Mouse (Mus musculus) ovary, postnatal 36 days (tissue): Measurements from ENCODE around the gene Eri2.
A peak's percentile ranks its signal among the peaks of the same experiment; 100 is the strongest.
"Not testable (repeated sequence)": the region's sequence is repeated elsewhere in the genome, so short reads cannot be mapped to it uniquely, and the experiment has no call there.

Source experiments
- DNase-seq: peaks from one replicate; pipeline ENCODE4 v3.0.0; 2022; ENCODE audit warnings: low spot score, mixed read lengths

Gene Eri2

GRCm38 (mm10) chr7:119739798-119740468 is 53.9 kb downstream of the Eri2 start:
- not testable (repeated sequence) for DNase-seq

- DNase-seq = no peak
These were observed 55.0 kb downstream of the Eri2 start for GRCm38 (mm10) chr7:119738877-119739276.

DNA sequence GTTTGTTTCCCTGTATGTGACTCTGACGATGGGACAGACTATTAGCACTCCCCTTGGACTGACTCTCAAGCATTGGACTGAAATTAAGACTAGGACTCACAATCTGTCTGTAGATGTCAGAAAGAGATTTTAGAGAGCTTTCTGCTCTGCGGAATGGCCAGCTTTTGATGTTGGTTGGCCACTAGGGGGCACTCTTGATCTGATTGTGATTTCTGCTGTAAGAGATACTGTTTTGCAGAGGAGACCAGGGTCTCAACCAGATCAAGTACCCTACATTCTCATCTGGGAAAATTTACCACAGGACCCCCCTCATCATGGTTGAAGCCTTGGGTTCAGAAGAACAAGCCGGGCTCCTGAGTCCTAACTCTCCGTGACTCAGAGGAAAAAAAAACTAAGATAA is 62.6 kb downstream of the Eri2 start:
- DNase-seq = not testable (repeated sequence)

DNA sequence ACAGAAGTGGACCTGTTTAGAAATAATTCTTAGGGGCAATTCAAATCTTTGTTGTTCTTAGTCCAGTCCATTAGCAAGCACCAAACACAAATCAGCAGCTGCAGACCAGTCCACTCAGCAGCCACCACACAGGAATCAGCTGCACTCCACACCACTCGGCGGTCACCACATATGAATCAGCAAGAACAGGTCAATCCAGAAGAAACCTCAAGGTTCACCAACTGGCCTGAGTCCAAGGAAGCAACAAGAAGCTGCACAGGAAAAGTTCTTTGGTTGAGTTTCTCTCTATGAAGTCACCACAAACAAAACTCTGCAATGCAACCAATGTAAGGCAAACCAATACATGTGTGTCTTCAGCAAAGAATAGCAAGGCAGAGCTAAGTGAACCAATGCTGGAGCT is 66.2 kb downstream of the Eri2 start:
- no peak for DNase-seq

- no peak for DNase-seq
These were observed 72.9 kb downstream of the Eri2 start for GRCm38 (mm10) chr7:119720947-119721310.

DNA sequence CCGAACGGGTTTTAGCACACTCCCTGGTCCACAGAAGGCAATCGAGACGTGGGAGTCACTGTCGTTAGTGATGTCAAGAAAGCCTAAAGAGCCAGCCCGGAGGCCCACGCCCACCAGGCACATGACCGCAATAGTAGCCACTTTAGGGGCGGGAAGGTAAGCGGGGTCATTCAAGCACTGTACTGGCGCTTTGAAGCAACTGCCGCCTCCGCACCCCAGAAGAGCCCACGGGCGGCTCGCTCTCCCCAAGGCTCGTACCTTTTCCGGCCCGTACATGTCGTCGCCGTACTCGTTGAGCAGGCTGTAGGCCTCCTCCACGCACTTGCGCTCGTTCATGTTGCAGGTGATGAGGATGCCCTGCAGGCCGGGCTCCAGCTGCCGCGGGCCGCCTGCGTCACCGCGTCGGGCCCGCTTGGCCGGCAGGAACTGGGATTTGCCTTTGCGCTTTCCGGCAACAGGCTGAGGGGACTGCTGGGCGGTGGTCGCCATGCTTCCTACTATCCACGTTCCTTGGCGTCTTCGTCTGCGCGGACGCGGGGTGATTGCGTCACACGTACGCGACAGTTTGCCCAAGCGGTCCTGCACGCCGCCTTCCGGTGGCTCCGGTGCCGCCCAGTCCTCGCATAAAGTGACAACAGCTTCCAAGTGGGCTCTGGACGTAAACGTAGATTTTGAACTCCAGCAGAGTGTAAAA is 73.5 kb downstream of the Eri2 start, which contains the start of gene Thumpd1:
Gene Thumpd1, minus strand, starts transcription at position 546 of the 694 bp plus-strand sequence.
- peak; percentile 91 for DNase-seq
